Mouse (Mus musculus): Measurements from ENCODE around the gene Nos1. TPM values are rescaled to one million over a fixed set of nuclear protein-coding genes. Genes with fewer than 3 reads are reported as not detected.

Nos1 gene
- polyA plus RNA-seq, 1 experiment from 2014 or later: 1.3 TPM

GRCm38 (mm10) chr5:117976263-117976656 is 195.4 kb downstream of the Nos1 start:
- 24% methylated on average over 19 of the region's 19 CpGs for WGBS
- H3K27me3 ChIP-seq: no peaks in the 10 kb centered on the region
- peak overlapping the region; percentile 74 for H3K4me2 ChIP-seq (replicated peaks)
- peak; percentile 28 for ATAC-seq
- H3K27ac ChIP-seq: peak overlapping the region; percentile 93
- no peaks in the 10 kb centered on the region for H3K9me3 ChIP-seq
- peak overlapping the region; percentile 99 for H3K4me3 ChIP-seq (replicated peaks)
- H3K36me3 ChIP-seq: peaks cover 23% of the 10 kb centered on the region
- peak overlapping the region; percentile 99 for H3K9ac ChIP-seq (replicated peaks)
- peaks cover 34% of the 10 kb centered on the region for H3K4me1 ChIP-seq (replicated peaks)

DNA sequence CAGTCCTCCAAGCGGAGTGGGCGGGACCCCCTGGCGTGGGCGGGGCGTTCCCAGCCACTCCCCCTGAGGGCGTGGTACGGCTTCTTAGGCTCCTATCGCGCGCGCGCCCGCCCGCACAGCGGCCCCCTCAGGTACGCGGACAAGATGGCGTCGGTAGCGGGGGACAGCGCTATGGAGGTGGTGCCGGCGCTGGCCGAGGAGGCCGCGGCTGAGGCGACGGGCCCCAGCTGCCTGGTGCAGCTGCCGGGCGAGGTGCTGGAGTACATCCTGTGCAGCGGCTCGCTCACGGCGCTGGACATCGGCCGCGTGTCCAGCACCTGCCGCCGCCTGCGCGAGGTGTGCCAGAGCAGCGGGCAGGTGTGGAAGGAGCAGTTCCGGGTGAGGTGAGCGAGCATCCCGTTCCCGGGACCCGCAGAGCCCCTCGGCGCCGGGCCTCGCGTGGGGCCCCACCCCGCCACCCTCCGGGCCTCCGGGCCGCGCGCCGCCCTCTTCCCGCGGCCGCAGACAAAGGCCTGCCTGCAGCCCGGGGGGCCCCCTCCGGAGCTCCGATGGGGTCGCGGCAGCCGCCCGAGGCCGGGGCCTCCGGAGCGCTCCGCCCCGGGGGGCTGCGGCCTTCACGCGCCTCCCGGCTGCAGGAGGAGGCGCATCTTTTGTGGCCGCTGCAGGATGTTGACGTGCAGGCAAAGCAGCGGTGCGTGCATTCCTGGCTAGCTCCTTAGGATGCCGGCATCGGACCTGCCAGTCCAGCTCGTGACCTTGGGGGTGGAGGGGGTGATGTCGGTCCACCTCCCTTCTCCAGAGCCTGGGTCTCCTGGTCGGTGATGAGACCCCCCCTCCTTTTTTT is 196.0 kb downstream of the Nos1 start, which contains the start of gene Fbxo21:
TSS of gene Fbxo21 (plus strand) at position 74 of the 844 bp plus-strand sequence.
- under 1% methylated on average over 86 of the region's 88 CpGs for WGBS
- peak; percentile 91 for ATAC-seq
- Histone ChIP-seq H3K4me3 (replicated peaks) (peak within 1 kb of the TSS; percentile 99), H3K36me3 (peaks cover 29% of the 10 kb centered on the region), H3K9ac (replicated peaks) (peak within 1 kb of the TSS; percentile 99), H3K27ac (peak within 1 kb of the TSS; percentile 93), H3K4me2 (replicated peaks) (peak within 1 kb of the TSS; percentile 74), H3K9me3 (no peaks in the 10 kb centered on the region), H3K4me1 (replicated peaks) (peaks cover 34% of the 10 kb centered on the region), H3K27me3 (no peaks in the 10 kb centered on the region)

GRCm38 (mm10) chr5:117977501-117978158 is 196.8 kb downstream of the Nos1 start:
- H3K9me3 ChIP-seq: no peaks in the 10 kb centered on the region
- peak overlapping the region; percentile 99 for H3K4me3 ChIP-seq (replicated peaks)
- H3K9ac ChIP-seq (replicated peaks): peak overlapping the region; percentile 99
- no peaks in the 10 kb centered on the region for H3K27me3 ChIP-seq
- H3K4me2 ChIP-seq (replicated peaks): peak overlapping the region; percentile 74
- peaks cover 34% of the 10 kb centered on the region for H3K4me1 ChIP-seq (replicated peaks)
- 11% methylated on average over 27 of the region's 30 CpGs for WGBS
- H3K27ac ChIP-seq: peak overlapping the region; percentile 93
- H3K36me3 ChIP-seq: peaks cover 36% of the 10 kb centered on the region
- peak; percentile 25; the same call in 1 of the 2 replicates for ATAC-seq

GRCm38 (mm10) chr5:117978159-117978697 is 197.4 kb downstream of the Nos1 start:
- ATAC-seq: no peak
- Histone ChIP-seq H3K4me3 (replicated peaks) (peak overlapping the region; percentile 99), H3K9me3 (no peaks in the 10 kb centered on the region), H3K27ac (peak overlapping the region; percentile 93), H3K27me3 (no peaks in the 10 kb centered on the region), H3K4me2 (replicated peaks) (peak overlapping the region; percentile 74), H3K9ac (replicated peaks) (peak overlapping the region; percentile 99), H3K4me1 (replicated peaks) (peaks cover 35% of the 10 kb centered on the region), H3K36me3 (peaks cover 42% of the 10 kb centered on the region)
- WGBS: 44% methylated on average over 17 of the region's 17 CpGs

DNA sequence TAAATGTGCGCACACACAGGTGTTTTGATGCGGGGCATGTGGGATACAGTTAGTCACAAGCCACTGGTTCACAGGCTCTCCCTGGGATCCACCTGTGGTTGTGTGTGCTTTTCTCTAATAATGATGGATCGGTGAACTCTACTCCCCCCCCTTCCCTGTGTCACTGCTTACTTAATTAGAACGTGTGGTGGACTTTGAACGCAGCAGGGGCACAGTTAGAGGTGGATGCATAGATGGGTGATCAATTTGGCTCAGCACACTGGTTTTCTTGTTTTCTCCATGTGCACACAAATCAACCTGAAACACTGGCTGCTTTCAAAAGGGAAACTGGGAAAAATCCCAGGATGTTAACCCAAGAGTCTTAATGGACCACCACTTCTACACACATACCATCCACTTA is 198.2 kb downstream of the Nos1 start:
- peaks cover 44% of the 10 kb centered on the region for H3K4me1 ChIP-seq (replicated peaks)
- no peak for ATAC-seq
- no peaks in the 10 kb centered on the region for H3K27me3 ChIP-seq
- peaks cover 51% of the 10 kb centered on the region for H3K36me3 ChIP-seq
- H3K4me2 ChIP-seq (replicated peaks): peak overlapping the region; percentile 74
- H3K27ac ChIP-seq: no peak overlapping the region
- 69% methylated on average over 5 of the region's 5 CpGs for WGBS
- H3K9me3 ChIP-seq: no peaks in the 10 kb centered on the region
- H3K4me3 ChIP-seq (replicated peaks): peak overlapping the region; percentile 99
- H3K9ac ChIP-seq (replicated peaks): peak overlapping the region; percentile 99; the same call in 1 of the 2 replicates

DNA sequence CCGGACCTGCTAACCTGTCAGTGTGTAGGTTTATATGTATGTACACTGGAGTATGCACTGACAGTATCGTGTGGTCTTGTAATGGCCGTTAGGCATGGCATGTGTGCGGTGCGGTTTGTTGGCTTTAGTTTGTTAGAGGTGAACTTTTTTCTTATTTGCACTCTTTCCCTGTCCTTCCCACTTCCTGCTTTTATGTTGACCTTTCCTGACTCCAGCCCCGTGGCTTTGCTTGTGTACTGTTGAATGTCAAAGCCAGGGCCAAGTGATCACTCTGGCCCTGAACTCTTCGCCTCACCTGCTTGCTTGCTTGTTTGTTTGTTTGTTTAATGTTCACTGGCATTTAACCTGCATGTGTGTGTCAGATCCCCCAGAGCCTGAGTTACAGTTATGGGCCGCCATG is 200.1 kb downstream of the Nos1 start:
- Histone ChIP-seq H3K4me2 (replicated peaks) (no peak overlapping the region), H3K27ac (no peak overlapping the region), H3K9ac (replicated peaks) (no peak overlapping the region), H3K27me3 (no peaks in the 10 kb centered on the region), H3K36me3 (peaks cover 69% of the 10 kb centered on the region), H3K4me1 (replicated peaks) (peaks cover 44% of the 10 kb centered on the region), H3K9me3 (no peaks in the 10 kb centered on the region), H3K4me3 (replicated peaks) (no peak overlapping the region)
- no peak for ATAC-seq
- WGBS: 91% methylated on average over 8 of the region's 8 CpGs

- Histone ChIP-seq H3K4me3 (replicated peaks) (no peak overlapping the region), H3K9ac (replicated peaks) (no peak overlapping the region), H3K4me2 (replicated peaks) (no peak overlapping the region), H3K4me1 (replicated peaks) (peaks cover 42% of the 10 kb centered on the region), H3K9me3 (no peaks in the 10 kb centered on the region), H3K27me3 (no peaks in the 10 kb centered on the region), H3K27ac (no peak overlapping the region), H3K36me3 (peaks cover 80% of the 10 kb centered on the region)
- 89% methylated on average over 5 of the region's 5 CpGs for WGBS
- ATAC-seq: no peak
These were observed 201.1 kb downstream of the Nos1 start for GRCm38 (mm10) chr5:117981943-117982342.

DNA sequence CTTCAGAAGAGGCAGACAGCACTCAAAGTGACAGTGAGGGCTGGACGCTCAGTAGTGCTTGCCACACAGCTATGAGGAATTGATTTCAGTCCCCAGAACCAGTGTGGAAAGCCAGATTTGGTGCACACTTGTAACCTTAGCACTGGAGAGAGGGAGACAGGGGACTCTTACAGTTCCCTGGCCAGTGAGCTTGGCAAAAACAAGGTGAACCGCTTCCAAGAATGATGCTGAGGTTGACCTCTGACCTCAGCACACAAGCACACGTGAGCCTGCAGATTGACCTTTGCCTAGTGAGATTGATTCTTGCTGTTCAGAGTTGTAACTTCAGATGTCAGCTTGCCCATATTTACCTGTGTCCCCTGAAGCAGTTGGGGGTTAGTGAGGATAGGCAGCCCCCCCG is 205.5 kb downstream of the Nos1 start:
- ATAC-seq: no peak
- Histone ChIP-seq H3K4me1 (replicated peaks) (peaks cover 10% of the 10 kb centered on the region), H3K27me3 (no peaks in the 10 kb centered on the region), H3K9ac (replicated peaks) (no peak overlapping the region), H3K4me3 (replicated peaks) (no peak overlapping the region), H3K4me2 (replicated peaks) (no peak overlapping the region), H3K9me3 (no peaks in the 10 kb centered on the region), H3K36me3 (peaks cover 100% of the 10 kb centered on the region), H3K27ac (no peak overlapping the region)
- WGBS: 74% methylated on average over 4 of the region's 4 CpGs

- Histone ChIP-seq H3K9me3 (no peaks in the 10 kb centered on the region), H3K4me1 (replicated peaks) (peaks cover 10% of the 10 kb centered on the region), H3K36me3 (peaks cover 100% of the 10 kb centered on the region), H3K4me2 (replicated peaks) (no peak overlapping the region), H3K4me3 (replicated peaks) (no peak overlapping the region), H3K27ac (no peak overlapping the region), H3K27me3 (no peaks in the 10 kb centered on the region), H3K9ac (replicated peaks) (no peak overlapping the region)
- no peak for ATAC-seq
- WGBS: 96% methylated on average over 3 of the region's 3 CpGs
These were observed 207.1 kb downstream of the Nos1 start for GRCm38 (mm10) chr5:117987891-117988290.

DNA sequence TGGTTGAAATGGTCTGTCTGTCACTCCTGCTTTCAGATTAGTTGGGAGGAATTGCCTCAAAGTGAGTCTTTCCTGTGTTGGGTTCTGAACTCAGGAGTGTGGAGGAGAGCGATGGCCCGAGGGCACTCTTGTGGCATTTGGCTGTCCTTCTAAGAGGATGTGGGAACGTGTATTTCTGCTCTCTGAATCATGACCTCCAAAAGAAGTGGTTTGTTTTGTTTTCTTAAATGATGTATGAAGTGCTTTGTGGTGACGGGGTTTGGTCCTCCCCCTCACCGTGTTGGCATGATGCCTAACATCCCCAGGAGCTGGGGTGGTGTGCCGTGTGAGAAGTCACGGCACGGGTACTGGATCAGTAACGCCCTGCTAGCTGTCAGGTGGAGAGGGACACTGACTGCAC is 207.5 kb downstream of the Nos1 start:
- WGBS: 92% methylated on average over 9 of the region's 9 CpGs

GRCm38 (mm10) chr5:117989773-117990172 is 208.9 kb downstream of the Nos1 start:
- Histone ChIP-seq H3K9me3 (no peaks in the 10 kb centered on the region), H3K27ac (no peak overlapping the region), H3K4me3 (replicated peaks) (no peak overlapping the region), H3K36me3 (peaks cover 100% of the 10 kb centered on the region), H3K9ac (replicated peaks) (no peak overlapping the region), H3K4me2 (replicated peaks) (no peak overlapping the region), H3K4me1 (replicated peaks) (no peaks in the 10 kb centered on the region), H3K27me3 (no peaks in the 10 kb centered on the region)
- WGBS: 91% methylated on average over 6 of the region's 6 CpGs
- no peak for ATAC-seq

More for the DNA sequence above, 207.5 kb downstream of the Nos1 start:
- H3K4me1 ChIP-seq (replicated peaks): peaks cover 8% of the 10 kb centered on the region
- no peak overlapping the region for H3K4me2 ChIP-seq (replicated peaks)
- no peak overlapping the region for H3K9ac ChIP-seq (replicated peaks)
- ATAC-seq: no peak
- H3K9me3 ChIP-seq: no peaks in the 10 kb centered on the region
- no peaks in the 10 kb centered on the region for H3K27me3 ChIP-seq
- no peak overlapping the region for H3K27ac ChIP-seq
- peaks cover 100% of the 10 kb centered on the region for H3K36me3 ChIP-seq
- no peak overlapping the region for H3K4me3 ChIP-seq (replicated peaks)

DNA sequence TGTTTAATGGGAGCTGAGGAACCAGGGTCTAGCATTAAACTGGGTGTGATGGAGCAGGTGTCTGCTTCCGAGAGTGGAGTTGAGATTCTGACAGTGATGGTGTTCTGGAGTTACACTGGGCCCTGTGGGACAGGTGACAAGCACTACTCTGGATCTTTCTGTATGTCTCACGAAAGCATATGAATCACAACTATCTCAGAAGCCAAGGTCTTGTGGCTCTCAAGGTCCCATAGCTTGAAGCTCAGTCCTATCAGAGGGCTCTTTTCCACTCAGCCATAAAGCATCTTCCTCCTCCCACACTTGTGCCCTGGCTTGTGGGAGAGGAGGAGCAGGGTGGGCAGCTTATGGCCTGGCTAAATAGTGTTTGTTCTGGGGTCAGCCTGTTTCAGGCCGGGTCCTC is 210.1 kb downstream of the Nos1 start:
- no peak overlapping the region for H3K4me3 ChIP-seq (replicated peaks)
- no peaks in the 10 kb centered on the region for H3K27me3 ChIP-seq
- peaks cover 100% of the 10 kb centered on the region for H3K36me3 ChIP-seq
- 85% methylated on average over 3 of the region's 3 CpGs for WGBS
- H3K9me3 ChIP-seq: no peaks in the 10 kb centered on the region
- no peak overlapping the region for H3K4me2 ChIP-seq (replicated peaks)
- no peak overlapping the region for H3K9ac ChIP-seq (replicated peaks)
- no peak for ATAC-seq
- H3K27ac ChIP-seq: no peak overlapping the region
- H3K4me1 ChIP-seq (replicated peaks): no peaks in the 10 kb centered on the region

Data from midbrain, embryonic 13.5 days (tissue).